Mouse (Mus musculus): ENCODE results near the gene Heg1.

Gene Heg1

DNA sequence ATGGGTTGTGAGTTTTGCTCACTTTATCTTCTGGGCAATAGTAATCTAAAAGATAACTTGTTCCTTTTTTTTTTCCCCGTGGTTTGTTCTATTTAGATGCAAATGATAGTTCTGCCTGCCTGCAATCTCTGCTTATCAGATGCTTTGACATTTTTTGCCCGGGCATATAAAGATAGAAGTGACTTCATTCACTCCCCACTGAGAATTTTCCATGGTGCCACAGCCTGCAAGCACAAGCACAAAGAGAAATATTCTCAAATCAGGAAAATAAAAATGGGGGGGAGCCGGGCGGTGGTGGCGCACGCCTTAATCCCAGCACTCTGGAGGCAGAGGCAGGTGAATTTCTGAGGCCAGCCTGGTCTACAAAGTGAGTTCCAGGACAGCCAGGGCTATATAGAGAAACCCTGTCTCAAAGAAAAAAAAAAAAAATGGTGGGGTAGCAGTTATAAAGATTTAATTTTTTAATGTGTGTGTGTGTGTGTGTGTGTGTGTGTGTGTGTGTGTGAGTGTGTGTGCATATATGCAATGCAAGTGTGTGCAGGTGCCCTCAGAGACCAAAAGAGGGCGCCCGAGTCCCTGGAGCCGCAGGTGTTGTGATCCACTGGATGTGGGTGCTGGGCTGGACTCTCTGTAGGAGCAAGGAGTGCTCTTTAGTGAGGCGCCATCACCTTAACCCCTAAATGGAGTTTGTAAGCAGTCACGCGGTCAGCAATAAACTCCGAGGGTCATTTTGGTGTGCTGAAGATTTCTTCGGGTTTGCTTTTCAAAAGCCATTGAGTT lies 22.1 kb downstream of the Heg1 start:
- DNase-seq (ENCODE audit: low spot score): no peak

DNA sequence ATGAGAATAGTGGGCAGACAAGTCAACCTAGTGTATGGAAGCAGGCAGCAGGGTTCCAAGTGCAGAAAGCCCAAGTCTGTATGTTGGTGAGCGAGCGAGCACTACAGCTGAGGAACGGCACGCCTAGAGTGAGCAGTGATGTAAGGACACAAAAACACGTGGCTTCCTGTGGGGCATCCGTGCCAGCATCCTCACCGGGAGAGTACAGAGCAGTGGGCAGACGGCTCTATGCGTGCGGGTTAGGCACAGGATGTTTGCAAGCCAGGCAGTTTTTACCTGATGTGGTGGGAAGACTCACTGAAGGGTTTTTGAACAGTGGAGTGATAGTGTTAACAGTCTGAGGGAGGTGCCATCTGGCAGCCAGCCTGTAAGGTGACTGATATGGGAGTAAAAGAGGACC lies 23.9 kb downstream of the Heg1 start:
- DNase-seq (ENCODE audit: low spot score): no peak

DNA sequence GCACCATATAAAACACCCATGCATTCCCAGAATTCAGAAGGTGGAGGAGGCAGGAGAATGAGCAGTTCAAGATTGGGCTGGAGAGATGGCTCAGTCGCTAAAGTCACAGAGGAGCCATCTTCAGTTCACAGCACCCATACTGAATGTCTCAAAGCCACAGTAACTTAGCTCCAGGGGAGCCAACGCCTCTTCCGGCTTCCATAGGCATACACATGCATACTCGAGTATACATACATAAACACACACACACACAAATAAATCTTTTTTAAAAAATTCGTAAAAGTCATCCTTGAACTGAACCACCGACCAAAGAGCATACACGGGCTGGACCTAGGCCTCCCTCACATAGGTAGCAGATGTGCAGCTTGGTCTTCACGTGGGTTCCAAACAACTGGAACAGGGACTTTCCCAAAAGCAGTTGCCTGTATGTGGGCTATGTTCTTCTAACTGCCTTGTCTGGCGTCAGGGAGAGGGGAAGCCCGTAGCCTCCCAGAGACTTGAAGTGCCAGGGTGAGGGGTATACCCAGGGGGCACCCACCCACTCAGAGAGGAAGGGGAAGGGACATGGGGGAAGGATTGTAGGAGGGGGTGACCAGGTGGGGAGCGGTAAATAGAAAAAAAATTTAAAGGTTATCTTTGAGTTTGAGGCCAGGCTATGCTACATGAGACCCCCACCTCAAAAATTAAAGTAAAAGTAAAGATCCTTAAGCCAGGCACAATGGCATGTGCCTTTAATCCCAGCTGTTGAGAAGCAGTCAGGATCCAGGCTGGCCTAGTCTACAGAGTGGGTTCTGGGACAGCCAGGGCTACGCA lies 24.6 kb downstream of the Heg1 start:
- DNase-seq (ENCODE audit: low spot score): no peak

DNA sequence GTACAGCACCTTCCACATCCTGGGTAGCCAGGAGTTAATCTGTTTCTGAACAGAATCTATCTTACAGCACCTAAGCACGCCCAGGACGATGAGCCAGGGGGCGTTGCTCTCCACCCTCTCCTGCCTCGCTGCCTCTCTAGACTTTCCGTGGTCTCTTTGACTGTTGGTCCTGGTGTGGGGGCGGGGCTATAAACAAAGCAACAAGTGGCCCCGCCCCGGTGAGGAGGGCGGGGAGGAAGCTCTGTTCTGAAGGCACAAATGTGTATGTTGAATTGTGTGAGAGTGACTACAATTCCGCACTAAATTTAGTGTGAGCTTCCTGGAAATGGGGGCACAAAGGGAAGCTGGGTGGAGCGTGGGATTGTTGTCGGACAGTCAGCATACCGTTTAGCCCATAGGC lies 30.1 kb downstream of the Heg1 start:
- DNase-seq (ENCODE audit: low spot score): peak; percentile 57

DNA sequence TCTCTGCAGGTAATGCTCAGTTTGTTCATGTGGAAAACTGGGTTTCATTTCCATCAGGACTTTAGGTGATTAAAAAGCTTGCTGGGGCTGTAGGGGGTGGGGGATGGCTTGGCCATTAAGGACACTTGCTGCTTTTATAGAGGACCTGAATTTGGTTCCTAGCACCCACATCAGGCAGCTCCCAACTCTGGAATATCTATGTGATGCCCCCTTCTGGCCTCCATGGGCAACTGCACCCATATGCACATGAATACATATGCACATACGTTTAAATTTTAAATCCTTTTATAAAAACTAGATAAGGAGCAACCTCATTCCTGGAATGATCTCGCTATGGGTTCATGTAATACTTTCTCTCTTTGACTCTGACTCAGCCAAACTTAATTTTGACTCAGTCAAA lies 39.1 kb downstream of the Heg1 start:
- no peak for DNase-seq (ENCODE audit: low spot score)

DNA sequence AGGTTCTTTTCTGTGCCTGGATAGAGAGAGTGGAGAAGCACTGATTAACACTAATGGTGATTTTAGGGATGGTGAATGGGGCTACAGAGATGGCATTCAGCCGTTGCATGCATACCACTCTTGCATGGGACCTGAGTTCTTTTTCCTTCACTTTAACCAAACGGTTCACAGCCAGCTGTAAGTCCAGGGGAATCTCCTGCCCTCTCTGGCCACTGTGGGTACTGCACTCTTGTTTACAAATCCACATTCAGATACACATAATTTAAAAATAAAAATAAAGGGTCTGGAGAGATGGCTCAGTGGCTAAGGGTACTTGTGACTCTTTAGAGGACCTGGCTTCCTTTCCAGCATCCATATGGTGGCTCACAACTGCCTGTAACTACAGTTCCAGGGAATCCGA lies 39.8 kb downstream of the Heg1 start:
- DNase-seq (ENCODE audit: low spot score): no peak

DNA sequence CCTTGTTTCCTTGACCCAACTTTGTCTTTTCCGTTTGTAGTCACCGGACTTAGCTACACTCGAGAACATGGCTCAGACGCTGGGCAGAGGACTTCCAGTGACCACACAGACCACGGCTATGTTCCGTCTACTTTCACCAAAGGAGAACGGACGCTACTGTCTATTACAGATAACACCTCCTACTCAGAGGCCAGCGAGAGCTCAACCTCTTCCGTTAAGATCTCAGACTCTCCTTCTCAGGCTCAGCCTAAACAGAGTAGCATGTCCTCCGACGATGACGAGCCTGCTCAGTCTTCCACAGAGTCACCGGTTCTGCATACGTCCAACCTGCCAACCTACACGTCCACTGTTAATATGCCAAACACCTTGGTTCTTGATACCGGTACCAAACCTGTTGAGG lies 42.1 kb downstream of the Heg1 start:
- no peak for DNase-seq (ENCODE audit: low spot score)

DNA sequence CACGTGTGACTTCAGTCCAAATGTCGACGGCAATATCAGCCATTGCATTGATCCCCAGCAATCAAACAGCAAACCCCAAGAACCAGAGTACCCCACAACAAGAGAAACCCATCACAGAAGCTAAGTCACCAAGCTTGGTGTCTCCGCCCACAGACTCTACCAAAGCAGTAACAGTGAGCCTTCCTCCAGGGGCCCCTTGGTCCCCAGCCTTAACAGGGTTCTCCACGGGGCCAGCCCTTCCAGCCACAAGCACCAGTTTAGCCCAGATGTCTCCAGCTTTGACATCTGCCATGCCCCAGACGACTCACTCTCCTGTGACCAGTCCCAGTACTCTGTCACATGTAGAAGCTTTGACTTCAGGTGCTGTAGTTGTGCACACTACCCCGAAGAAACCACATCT lies 42.7 kb downstream of the Heg1 start:
- DNase-seq (ENCODE audit: low spot score): no peak

DNA sequence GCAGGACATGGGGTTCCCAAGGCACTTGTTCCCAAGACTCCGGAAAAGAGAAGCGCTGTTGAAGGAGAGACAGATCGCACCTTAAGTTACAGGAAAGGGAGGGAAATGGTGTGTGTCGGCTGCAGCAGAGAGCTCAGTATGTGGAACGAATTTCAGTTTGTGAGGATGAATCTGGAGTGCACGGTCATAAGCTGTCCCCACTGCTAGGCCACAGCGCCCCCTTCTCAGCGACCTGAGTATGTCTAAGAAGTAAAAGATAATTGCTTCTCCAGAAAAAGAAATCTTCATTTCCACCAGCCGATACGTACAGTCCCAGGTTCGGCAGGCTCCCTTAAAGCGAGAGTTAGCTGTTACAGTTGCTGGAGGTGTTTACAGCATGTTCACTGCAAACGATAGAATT lies 44.3 kb downstream of the Heg1 start:
- no peak for DNase-seq (ENCODE audit: low spot score)

DNA sequence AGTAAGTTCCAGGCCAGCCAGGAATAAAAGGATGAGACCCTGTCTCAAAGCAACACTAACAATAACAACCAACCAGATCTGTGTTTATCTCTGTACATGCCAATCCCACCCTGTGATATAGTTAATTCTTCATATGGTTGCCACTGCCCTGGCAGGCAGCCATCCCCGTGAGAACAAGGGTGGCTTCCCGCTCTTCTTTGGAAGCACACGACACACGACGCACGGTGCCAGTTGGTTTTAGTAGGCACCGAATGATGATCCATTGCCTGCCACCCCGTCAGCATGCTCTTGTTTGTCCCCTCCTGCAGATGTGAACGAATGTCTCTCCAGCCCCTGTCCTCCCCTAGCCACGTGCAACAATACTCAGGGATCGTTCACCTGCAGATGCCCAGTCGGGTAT lies 47.1 kb downstream of the Heg1 start:
- DNase-seq (ENCODE audit: low spot score): no peak

DNA sequence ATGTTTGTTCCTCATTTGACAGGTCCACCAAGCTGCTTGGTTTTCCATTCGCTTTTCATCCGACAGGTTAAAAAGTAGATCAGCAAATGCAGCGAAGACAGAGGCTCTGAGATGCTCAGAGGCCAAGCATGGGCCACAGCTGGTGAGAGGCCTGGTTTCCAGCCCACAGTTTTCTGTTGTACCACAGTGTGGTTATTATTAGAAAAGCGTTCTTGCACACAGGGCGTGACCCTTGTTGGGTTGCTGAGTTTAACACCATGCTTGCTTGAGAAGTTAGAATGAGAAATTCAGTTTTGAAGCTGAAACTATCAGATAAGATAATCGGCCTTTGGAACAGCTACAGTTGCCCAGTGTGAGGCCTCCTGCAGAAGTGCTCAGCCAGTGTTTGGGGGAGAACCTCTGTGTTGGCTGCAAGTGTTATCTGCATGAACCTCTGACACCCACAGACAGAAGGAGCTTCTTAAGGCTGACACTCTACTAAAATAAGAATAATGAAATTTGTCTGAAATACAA lies 48.1 kb downstream of the Heg1 start:
- DNase-seq (ENCODE audit: low spot score): no peak

DNA sequence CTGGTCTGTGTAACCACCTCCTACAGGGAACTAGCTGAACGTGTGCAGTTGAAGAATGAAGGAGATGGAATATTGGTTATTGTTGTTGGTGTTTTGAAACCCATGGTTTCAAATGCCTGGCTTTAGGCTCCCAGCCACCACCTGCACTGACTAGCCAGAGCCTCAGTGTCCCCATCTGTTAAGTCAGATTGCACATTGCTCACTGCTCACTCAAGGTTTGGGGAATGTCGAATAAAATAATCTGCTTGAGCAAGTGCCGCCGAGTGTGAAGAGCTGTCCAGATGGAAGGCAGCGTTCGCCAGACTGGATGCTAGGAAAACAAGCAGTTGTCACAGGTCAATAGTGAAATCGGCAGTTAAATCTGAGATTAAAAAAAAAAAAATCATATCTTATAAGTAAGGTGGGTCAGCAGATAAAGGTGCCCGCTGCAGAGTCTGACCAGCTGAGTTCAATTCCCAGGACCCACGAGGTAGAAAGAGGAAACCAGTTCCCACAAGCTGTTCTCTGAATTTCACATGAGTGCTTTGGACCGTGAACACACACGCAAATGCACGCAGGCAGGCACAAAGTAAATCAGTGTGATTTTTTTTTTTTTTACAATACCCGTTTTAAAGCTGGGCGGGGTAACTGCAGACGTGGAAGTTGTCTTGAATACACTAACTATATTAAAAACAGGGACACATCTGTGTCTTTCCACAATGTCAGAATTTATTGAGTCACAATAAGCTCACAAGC lies 48.8 kb downstream of the Heg1 start:
- no peak for DNase-seq (ENCODE audit: low spot score)

DNA sequence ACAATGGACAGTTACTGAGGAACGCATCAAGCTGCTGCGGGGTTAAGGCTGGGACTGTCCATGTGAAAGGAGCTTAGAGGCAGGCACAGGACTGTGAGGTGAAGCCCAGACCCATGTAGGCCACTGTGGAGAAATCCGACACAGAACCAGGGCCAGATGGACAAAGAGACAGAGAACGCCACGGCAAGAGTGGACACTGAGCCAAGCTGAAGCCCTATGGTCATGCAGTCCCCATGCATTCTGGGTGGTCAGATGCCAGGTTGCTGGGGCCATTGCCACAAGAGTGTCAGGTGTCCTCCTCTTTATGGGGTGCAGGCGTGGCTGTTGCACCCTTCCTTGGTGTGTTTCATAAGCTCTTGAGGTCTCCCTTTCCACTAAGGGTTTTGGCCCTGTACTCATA lies 49.7 kb downstream of the Heg1 start:
- DNase-seq (ENCODE audit: low spot score): no peak

DNA sequence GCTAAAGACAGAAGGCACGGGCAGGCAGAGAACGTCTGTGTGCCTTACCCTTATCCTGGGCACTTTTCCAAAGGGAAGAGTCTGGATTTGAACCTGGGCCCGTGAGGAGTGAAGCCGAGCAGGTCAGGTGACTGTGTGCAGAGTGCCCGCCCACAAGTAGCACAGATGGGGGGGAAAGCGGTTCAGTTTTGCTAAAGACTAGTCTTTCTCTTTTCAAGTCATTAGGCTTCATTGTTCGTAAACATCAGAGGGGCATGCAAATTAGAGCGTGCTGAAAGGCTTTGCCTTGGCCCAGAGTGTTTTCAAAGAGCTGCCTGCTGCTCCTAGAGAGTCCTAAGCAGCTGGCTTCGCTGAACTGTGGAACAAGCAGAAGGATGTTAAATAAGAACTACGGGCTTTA lies 50.4 kb downstream of the Heg1 start:
- no peak for DNase-seq (ENCODE audit: low spot score)

DNA sequence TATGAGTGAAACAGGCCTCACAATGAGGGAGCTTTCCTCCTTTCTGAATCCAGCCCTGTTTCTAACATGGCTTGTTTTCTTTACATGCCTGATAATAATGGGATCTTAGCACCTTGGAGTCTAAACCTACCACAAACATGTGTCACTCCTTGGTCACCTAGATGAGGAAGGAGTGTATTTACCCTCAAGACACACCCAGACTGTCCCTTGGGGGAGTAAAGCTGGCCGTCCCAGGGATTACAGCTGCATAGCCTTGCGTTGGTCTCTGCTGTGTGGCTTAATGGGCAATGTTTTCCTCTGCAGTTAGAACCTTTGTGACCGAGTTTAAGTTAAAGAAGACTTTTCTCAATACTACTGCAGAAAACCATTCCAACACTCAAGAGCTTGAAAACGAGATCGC lies 51.1 kb downstream of the Heg1 start:
- DNase-seq (ENCODE audit: low spot score): no peak

DNA sequence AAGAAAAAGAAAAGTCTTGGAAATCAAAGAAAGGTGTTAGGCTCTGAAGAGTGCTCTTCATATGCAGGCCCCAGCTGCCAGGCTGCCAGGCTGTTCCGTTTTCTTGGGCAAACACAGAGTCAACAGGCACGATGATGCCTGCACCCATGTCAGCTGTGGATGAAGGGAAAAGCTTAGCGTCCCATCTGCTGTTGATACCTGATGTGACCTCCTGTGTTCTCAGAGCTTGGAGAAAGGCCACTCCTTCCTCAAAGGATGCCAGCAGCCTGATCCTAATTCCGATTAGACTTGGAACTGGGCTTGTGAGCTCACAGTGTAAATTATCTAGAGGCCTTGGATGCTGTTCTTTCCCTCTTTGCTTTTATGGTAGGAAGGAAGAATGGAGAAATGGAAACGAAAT lies 51.6 kb downstream of the Heg1 start:
- no peak for DNase-seq (ENCODE audit: low spot score)

DNA sequence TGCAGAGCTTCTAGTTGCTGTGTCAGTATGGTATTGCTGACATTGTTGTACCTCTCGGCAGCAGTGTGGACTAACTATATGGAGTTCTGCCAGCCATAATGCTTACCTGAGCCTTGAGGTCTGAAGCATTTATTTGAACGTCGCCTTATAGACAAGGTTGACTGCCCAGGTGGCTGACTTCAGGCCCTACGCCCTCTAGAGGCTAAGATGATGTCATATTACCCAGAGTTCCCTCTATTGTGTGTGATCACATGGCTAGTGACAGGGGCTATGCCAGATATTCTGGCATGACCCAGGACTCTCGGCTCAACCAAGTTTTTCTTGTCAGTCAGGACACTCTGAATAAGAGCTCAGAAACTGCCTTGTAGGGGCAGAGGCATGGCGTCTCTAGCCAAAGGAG lies 52.6 kb downstream of the Heg1 start:
- no peak for DNase-seq (ENCODE audit: low spot score)

DNA sequence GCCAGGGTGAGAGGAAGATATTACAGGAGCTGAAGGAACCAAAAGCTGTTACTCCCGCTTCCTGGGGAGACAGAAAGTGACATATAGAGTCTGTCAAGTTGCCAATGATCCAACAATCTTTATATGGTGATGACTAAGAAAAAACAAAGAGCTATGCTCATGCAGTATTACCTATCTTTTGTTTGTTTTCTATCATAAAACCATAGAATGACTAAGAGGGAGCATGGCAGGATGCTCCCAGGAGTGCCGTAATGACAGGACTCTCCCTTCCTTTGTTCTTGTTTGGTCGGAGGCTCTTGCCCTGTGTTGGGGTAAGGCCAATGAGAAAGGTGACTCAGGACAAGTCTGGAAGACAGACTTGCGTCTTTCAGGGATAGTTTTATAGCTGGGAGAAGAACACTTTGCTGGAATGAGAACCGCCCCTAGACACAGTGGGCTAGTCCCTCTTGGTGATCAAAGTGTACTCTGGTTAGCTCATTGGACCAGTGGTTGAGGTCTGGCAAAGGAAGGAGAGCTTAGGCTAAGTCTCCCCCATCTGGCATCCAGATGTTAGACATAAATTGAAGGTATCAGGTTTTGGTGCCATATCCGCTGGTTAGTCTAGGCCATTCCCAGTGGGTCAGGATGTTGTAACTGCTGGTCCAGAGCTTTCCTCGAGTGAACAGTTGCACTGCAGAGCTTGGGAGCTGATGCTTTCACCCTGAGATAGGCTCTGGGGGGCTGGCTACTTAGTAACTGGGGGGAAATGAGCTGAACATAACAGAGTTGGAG lies 55.0 kb downstream of the Heg1 start:
- no peak for DNase-seq (ENCODE audit: low spot score)

DNA sequence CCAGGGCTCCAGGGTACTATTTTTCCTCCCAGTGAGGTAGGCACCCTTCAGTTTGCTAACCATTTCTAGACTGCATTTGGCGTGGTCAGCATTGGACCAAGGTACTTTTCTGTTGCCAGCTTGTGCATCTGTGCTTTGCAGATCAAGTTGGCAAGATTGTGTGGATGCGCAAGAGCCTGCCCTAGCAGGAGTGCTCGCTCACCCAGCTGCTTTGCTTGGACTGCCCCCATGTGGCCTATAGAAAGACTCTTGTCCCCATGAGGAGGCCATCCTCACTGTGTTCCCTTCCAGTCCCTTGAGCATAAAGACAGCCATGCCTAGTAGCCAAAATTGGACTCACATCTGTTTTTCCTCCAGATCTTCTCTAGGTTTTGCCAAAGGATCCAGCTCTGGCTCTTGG lies 55.6 kb downstream of the Heg1 start:
- no peak for DNase-seq (ENCODE audit: low spot score)

DNA sequence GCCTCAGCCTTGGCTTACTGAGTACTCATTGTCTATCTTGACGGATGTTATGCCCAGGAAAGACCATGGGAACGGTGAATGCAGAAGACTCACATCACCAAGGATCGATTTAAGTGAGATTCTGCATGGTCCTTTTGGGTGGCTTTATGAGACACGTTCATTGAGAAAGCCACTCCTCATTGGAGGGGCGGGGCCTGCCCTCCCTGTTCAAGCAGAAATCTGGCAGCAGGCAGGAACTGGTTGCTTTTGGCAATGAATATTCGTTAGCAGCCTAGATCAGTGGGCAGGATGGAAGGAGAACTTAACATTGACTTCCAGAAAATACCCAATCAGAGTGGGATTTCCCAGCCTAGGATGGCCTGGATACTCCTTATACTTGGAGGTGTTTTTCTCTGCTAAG lies 56.2 kb downstream of the Heg1 start:
- no peak for DNase-seq (ENCODE audit: low spot score)

DNA sequence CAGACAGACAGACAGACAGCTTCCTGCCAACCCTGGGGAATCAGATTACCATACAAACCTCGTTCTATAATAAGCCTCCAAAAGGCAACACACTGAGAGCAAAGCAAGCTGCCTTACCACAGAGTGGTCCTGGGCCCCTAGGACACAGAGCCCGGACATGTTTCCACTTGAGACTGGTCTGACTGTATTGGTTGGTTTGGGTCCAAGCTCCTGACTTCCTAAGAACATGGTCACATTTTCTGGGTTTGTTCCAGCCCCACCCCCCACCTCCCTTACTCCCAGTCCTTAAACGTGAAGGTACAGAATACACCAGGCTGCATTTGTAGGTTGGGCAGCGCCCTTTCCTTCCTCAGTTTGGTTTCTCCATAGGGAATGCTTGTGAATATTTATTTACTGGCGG lies 57.6 kb downstream of the Heg1 start:
- no peak for DNase-seq (ENCODE audit: low spot score)

DNA sequence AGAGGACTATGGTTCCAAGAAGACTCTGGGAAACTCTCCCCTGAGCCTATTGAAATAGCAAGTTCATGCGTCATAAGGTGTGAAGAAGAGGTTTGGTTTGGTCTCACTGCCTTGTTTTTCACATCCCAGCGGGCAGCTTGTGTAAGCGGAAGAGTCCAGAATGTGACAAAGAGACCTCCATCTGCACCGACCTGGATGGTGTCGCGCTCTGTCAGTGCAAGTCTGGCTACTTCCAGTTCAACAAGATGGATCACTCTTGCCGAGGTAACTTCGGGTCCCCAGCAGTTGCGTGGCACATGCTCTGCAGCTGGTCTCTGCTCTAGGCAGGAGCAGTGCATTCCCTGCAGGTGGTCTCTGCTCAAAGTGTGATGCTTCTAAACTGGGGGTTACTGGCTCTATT lies 58.1 kb downstream of the Heg1 start:
- DNase-seq (ENCODE audit: low spot score): no peak
